Mouse (Mus musculus) kidney, adult 11 months (tissue): Measurements from ENCODE around the gene Polr2j.

Experiments used
- DNase-seq: peaks from one replicate; pipeline ENCODE4 v3.0.0; 2022

The Polr2j gene

DNA sequence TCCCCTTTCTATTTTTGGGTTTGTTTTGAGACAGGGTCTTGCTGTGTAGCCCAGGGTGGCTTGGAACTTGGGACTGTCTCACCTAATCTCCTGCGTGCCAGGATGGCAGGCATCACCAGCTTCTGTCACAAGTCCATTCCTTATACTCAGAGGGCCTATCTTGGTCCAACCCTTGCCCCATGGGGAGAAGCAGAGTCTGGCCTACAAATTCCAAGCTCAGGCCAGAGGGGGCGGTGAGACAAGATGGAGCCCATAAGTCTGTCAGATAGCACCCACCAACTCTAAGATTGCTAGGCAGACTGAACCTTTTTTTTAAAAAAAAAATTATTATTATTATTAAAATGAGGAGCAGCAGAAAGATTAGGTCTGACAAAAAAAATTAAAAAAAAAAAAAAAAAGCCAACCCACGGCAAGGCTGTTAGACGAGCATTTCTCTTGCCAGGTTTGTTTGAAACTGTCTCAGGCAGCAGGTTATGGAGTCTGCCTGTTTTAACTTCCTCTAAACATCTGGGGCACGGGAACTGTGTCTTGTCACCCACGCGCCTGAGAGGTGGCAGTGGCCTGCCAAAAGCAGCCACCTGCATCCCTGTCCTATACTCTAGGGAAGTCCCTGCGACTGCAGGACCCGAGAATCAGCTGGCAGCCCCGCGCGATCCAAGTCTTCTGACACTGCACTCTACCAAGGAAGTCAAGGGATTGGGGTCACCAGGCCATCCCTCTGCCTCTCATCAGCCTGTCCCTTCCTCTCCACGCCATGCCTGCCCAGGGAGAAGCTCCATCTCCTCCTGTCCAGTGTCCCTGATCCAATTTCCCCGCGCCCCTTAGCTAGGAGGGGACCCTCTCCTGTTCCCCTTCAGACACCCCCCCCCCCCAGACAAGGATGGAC is 53.4 kb downstream of the Polr2j start:
- peak; percentile 23 for DNase-seq

DNA sequence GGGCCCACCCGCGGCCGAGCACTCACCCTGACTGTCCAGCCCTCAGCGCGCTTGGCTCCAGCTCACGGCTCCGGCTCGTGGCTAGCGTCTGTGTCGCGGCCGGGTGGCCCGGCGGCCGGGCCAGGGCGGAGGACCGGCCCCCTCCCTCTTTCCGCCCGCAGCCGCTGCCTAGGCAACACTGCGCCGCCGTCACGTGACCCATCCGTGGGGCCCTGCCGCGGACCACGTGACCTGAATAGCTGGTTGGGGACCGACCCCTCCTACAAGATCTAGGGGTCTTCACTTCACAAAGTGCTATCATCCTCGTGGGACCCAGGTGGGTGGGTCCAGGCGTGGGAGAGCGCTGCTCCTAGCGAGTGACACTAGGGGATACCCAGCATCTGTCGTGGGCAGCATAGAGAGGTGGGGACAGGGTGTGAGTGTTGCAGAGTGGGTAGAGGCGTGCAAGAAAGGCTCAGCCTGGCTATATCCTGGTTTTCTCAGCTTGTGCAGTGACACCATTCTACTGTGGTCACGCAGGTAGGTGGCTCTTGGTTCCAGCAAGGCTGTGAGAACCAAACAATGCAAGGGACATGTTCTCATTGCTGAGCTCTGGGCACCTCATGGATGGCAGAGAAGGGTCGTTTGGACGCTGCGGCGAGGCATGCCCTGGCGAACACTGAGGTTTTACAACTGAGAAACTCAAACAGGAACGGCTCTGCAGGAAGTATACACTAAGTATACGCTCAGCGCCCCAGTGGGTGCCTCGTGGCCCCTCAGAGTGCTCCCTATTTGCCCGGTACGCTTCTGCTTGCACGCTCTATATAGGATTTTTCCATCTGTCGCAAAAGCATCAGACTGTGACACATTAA is 54.3 kb downstream of the Polr2j start, which contains the start of gene Orai2:
Gene Orai2 (minus strand): TSS at position 202 of the 851 bp plus-strand sequence.
- DNase-seq = peak; percentile 70

DNA sequence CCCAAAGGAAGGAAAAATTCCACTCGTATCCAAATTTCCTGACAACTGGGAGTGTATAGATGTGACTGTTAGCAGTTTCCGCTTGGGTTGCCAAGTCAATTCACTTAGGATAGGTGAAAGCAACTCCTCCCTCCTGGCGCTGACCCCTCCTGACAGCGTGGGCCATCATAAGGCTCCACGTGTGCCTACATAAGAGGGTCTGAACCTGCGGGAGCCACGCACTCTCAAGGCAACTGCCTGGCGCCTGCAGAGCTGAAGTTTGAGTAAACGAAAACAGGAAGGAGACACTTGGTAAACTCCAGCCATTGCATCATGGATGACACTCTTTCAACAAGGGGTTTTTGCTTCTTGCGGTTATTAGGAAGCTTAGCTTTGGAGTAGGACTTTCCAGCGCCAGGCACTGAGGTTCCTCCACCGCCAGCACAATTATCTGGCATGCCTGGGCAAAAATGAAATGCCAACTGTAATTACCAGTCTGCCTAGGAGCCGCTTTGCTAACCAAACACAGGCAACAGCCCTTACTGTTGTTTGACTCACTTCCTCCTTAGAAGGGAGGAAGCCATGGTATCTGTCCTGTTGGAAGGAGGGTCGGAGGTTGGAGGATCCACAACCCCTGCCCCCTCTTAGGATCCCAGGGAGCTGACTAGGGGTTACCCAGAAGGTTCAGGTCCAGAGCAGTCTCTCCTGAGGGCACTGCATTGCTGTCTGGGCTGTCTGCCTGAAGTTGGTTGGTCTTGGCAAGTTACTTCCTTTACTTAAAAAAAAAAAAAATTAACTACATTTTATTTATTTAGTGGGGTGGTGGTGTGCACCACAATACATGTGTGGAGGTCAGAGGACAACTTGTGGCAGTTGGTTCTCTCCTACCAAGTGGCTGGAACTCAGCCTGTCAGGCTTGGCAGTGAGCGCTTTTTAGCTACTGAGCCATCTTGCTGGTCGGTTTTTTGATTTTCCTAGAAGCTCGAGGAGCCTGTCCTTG is 55.2 kb downstream of the Polr2j start:
- DNase-seq = peak; percentile 19
